Mouse (Mus musculus) E14TG2a.4 (cell line): Measurements from ENCODE around the gene Cd68.

Source experiments
- CTCF ChIP-seq: conservative IDR thresholded peaks from 2 replicates; pipeline ENCODE4 v1.5.1; 2014; ENCODE audit warnings: low read length
- NANOG ChIP-seq: IDR thresholded peaks from 2 replicates; pipeline ENCODE4 v1.6.1; 2014; ENCODE audit warnings: borderline replicate concordance, low read length, mixed read lengths
- POU5F1 ChIP-seq: IDR thresholded peaks from 2 replicates; pipeline ENCODE4 v1.6.1; 2014; ENCODE audit warnings: low read length, borderline replicate concordance

DNA sequence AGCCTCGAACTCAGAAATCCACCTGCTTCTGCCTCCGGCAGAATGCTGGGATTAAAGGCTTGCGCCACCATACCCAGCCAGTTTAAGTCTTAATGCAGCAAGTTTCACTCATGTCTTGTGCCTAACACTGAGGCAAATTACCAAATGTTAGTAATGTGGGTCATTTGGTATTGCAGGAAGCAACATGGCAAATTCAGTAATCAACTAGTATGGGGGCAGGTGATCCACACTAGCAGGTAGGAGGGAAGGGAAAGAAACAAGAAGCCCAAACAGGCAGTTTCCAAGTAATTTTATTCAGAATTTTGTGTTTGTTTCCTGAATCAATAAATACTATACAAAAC lies 682 bp upstream of the Cd68 start:
- TF ChIP-seq CTCF (no peak), POU5F1 (no peak), NANOG (no peak)
